ENCODE assay signal across 26 mouse cellular contexts in the genomic region with DNA sequence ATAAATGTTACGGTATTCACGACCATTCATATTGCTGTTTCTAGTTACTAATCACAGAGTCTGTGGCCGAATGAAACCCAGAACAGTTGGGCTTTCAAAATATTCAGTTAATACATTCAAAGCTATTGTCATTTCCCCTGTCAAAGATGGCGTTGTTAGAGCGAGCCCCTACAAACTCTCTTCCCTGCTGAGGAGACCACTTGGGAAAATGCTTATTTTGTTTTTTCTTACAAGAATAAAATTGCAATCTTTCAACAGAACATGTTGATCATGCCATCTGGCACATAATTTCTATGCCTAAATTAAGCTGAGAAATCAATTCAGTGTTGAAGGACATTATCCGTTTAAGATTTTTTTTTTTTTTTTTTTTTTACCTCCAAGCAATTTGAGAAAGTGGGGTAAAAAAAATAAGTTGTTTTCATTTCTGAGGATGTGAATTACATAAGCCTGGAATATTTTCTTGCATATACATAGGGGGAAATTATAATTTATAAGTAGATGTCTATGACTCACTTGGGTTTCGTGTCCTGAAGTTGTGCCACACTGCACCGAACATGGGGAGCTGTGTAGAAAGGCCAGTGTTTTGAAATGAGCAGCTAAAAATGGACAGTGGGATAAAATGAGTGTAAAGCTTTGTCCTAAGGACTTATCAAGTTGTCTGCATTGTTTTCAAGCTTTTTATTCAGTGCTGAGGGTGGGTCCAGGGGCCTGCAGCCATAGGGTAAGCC. TPM values are rescaled to one million over a fixed set of nuclear protein-coding genes. Genes with fewer than 3 reads are reported as not detected.
"Had no signal": no experiment of that assay in that cellular context is flagged by ENCODE, and none has a peak within 500 bp of the region (broad histone marks: within the 10 kb centered on the region; RNA-seq: fewer than 3 reads in every experiment).

No protein-coding gene starts in this region.

- H3K9me3 ChIP-seq: limb, embryonic 12.5 days; limb, embryonic 15.5 days had no signal

- H3K27me3 ChIP-seq: limb, embryonic 15.5 days had no signal

- H3K4me2 ChIP-seq: limb, embryonic 12.5 days; limb, embryonic 15.5 days; liver, embryonic 11.5 days; lung, embryonic 14.5 days; midbrain, embryonic 11.5 days had no signal

- H3K9ac ChIP-seq: limb, embryonic 12.5 days; limb, embryonic 15.5 days; liver, embryonic 14.5 days; liver, postnatal 0 days; lung, embryonic 14.5 days had no signal

- H3K4me1 ChIP-seq: limb, embryonic 15.5 days had no signal

- H3K36me3 ChIP-seq: limb, embryonic 12.5 days; limb, embryonic 15.5 days had no signal

- H3K27ac ChIP-seq: kidney, postnatal 0 days; limb, embryonic 12.5 days; limb, embryonic 15.5 days; liver, embryonic 14.5 days; stomach, postnatal 0 days had no signal

- ATAC-seq: liver, postnatal 0 days had no signal

- DNase-seq: kidney, postnatal 25 days; left cerebral cortex, postnatal 4 days; liver, postnatal 0 days; lung, embryonic 14.5 days; lung, postnatal 10 days; lung, postnatal 36 days; midbrain, embryonic 14.5 days; right cerebral cortex, adult 18-20 months; right cerebral cortex, postnatal 14 days; right cerebral cortex, postnatal 4 days; thymus, adult 2 months; thymus, postnatal 14 days; thymus, postnatal 4 days had no signal

- H3K4me3 ChIP-seq: limb, embryonic 12.5 days; limb, embryonic 15.5 days had no signal

RNA-seq across cellular contexts. Expression of gene Gm5447, which starts 23.7 kb away (rescaled TPM):
- total RNA-seq: left cerebral cortex, adult 8-10 months; megakaryocyte-erythroid progenitor cell, adult 5-6 weeks; midbrain, postnatal 0 days had no signal
- polyA plus RNA-seq: large intestine, adult 2 months; liver, embryonic 11.5 days; liver, embryonic 14.5 days; liver, postnatal 0 days; lung, embryonic 14.5 days; midbrain, embryonic 11.5 days; midbrain, embryonic 14.5 days; midbrain, postnatal 0 days; neural tube, embryonic 11.5 days; neural tube, embryonic 14.5 days; stomach, postnatal 0 days; thymus, adult 2 months had no signal

RNA-seq across cellular contexts. Expression of gene Hus1b, which starts 50.1 kb away (rescaled TPM):
- polyA plus RNA-seq: limb, embryonic 12.5 days; limb, embryonic 15.5 days; liver, embryonic 11.5 days; liver, postnatal 0 days; midbrain, embryonic 11.5 days; midbrain, postnatal 0 days; neural tube, embryonic 11.5 days; stomach, postnatal 0 days had no signal
